Mouse (Mus musculus): ENCODE results near the gene Kras. TPM values are rescaled to one million over a fixed set of nuclear protein-coding genes. Genes with fewer than 3 reads are reported as not detected.

Gene Kras
- total RNA-seq, 4 experiments from 2014 or later, result 66.0 to 82.4 (median 74.5) TPM

DNA sequence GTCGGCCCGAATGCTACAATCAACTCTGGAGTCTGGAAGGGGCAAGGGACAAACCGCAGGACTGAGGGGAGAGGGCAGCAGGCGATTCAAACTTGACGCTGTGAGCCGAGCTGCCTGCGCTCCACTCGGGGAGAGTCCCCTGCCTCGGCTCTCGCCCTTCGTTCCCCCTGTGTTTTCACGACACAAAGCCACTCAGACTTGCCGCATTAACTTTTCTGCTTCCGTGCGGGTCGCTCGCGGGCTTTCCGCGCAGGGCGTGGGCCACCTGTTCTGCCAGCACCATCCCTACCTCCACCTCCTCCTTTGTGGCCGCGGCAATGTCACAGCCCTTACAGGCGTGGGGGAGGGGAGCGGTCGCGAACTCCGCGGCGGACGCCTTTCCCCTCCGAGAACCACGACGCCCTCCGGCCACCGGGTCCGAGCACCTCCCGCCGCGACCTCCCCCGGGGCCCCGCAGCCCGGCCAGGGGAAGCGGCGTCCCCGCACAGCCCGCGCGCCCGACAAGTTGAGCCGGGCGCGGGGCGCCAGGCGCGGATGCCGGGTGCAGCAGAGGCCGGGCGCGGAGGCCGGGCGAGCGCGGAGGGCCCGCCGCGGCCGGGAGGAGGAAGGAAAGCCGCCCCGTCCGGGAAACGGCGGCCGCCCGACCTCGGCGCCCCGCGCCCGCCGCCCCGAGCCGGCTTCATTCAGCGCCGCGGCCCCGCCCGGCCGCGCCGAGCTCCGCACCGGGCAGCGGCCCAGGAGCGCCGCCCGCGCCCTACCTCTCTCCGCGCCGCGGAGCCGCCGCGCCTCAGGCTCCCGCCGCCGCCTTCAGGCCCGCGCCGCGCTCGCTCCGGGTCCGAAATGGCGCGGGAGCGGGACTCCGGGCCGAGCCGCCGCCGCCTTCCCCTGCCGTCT lies 501 bp downstream of the Kras start:
- DNase-seq (ENCODE audit: low spot score in 2 of 2), result peak; percentile 24 to 29

DNA sequence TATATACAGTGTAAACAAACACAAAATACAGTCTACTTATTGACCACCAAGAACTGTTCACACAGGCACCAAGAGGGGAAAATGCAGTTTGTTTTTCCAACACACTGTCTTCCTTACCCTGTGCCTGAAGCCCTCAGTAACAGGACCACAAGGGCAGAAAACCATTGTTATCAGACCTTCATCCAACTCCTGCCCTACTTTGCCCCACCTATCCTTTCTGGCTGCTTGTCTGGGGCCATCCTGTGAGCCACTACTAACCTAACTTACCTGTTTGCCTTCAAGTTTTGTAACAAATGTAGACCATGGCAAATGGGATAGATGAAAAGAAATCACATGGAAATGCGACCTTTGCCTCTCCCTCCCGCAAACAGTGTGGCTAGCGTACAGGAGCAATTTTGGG lies 2.2 kb downstream of the Kras start:
- DNase-seq (ENCODE audit: low spot score in 2 of 2), result no peak

DNA sequence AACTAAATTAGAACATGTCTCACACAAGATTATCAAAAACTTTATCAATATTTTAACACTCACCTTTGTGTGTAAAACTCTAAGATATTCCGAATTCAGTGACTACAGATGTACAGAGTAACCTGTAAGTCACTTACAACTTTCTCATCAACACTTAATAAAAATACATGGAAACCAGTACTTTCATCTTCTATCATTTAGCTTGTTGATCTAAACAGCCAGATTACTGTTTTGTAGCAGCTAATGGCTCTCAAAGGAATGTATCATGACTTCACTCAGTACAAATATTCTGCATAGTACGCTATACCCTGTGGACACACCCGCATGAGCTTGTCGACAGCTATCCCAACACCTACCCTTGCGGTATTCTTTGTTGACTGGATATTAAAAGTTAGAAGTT lies 3.2 kb downstream of the Kras start:
- DNase-seq (ENCODE audit: low spot score in 2 of 2), result no peak

DNA sequence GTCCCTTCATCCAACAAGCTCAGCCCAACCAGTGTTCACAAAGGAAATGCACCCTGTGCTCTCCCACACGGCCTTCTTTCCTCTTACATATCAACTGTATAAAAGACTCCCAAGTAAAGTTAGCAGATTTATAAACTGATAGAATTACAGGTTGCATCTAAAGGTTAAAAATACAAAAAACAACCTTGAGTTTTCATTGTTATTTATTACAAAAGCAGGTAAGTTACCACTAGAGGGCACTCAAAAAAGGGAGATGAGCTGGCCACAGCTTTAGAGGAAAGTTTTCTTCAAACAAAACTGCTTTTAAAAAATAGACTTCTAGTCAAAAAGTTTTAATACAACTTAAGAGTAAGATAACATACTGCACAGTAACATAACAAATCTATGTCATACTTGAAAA lies 7.5 kb downstream of the Kras start:
- DNase-seq (ENCODE audit: low spot score in 2 of 2), result no peak

DNA sequence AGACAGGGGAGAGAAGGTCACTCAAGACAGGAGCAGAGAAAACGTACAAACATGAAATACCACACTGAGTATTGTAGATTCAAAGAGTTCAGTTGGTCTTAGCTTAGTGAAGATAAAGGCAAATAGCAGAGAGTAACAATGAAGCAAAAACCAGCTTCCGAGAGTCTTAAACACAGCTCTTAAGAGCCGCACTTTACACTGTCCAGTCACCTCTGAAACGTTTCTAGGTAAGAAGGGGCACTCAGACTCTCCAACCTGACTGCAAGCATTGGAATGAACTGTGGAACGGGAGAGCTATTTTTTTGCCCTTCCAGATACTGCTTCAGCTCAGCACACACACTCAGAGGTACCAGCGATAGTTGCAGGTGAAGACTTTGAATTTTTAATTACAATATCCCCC lies 9.8 kb downstream of the Kras start:
- DNase-seq (ENCODE audit: low spot score in 2 of 2), result no peak

DNA sequence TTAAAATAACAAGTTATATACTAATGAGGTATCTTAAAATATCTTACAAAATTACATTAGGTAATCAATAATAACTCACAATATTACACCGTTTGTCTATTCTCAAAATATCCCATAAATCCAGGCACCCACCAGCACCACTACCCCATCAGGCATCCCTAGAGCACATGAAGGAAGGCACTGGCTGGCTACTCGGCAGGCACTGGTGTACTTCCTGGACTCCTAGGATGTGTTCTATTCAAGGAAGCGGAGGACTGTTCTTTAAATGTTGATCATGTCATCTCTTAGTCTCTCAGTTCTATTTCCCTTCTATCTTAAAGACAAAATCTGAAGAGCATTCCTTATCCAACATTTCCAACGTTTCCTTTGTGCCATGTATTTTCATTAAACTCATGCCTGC lies 12.9 kb downstream of the Kras start:
- DNase-seq (ENCODE audit: low spot score in 2 of 2), result no peak

DNA sequence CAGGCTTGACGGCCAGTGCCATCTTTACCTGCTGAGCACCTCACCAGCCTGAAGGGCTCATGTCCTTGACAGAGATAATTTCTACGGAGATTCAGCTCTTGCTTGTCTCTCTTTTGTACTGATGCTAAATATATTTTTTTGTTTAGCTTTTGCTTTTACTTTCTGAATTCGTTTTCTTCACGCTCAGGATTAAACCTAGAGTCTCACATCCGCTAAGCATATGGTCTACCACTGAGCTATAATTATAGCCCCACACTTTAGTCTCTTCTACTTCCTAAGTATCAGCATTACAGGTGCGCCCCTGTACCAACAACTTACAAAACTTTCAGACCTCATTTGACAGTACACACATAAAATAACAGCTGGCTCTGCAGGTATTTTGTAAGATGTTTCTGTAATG lies 14.7 kb downstream of the Kras start:
- no peak for DNase-seq (ENCODE audit: low spot score in 2 of 2)

DNA sequence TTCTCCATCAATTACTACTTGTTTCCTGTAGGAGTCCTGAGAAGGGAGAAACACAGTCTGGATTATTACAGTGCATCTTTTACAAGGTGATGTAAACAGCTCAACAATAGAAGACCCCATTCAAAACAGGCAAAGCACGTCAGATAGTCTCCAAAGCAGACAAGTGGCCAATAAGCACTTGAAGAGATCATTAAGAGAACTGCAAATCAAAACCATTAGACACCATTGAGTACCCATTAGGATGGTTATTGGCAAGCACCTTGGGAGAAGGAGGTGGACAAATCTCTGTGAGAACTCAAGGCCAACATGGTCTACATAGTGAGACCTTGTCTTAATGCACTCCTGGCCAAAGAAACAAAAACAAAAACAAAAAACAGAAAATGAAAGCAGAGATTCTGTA lies 15.6 kb downstream of the Kras start:
- DNase-seq (ENCODE audit: low spot score in 2 of 2), result no peak

DNA sequence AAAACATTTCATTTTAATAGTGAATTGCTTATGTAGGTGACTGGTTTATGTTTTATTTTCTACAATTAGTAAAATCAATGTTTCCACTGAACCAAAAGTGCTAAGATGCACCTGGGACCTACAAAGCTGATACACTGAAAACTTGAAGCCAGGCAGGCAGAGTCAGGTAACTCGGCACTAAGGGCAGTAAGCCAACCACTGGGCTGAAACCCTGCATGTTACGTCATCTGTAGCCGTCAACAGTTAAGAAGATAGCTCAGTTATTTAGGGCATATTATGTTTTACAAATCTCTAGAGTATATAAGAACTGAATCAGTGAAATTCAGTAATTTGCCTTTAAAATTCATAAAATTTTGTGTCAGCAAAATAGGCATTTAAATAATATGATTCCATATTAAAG lies 23.7 kb downstream of the Kras start:
- no peak for DNase-seq (ENCODE audit: low spot score in 2 of 2)

DNA sequence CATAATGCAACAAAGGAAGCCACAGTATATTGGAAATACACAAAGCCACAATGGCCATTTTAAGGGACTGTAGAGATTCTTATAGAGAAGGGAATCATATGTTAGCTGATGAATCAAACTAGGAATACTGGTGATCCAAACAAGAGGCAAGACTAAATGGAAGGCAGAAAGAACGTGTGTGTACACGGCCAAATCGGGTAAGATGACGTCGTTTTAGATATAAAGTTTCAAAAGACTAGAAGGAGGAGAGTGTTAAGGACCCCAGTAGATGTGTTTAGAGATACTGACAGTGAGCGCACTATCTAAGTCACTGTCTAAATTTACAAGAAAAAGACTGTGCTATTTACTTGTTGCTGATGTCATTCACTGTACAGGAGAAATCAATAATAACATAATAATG lies 25.8 kb downstream of the Kras start:
- DNase-seq (ENCODE audit: low spot score in 2 of 2), result no peak

DNA sequence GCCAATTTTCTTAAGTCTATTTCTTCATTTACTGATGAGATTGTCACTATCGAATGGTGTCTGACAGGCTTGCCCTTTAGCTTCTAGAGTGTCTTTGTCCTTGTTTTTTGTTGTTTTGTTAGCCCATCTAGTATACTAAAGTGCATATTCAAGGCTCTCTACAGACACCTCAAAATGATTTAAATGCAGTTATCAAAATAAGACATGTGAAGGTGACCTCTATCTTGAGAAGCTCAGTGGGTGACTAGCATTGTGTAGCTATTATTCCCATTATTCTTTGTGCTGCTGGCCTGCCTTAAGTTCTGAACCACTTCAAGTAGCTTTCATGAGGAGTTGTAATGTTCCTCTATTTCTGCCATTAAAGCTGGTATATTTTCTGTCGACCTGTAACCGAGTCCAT lies 34.2 kb downstream of the Kras start:
- DNase-seq (ENCODE audit: low spot score in 2 of 2), result no peak

DNA sequence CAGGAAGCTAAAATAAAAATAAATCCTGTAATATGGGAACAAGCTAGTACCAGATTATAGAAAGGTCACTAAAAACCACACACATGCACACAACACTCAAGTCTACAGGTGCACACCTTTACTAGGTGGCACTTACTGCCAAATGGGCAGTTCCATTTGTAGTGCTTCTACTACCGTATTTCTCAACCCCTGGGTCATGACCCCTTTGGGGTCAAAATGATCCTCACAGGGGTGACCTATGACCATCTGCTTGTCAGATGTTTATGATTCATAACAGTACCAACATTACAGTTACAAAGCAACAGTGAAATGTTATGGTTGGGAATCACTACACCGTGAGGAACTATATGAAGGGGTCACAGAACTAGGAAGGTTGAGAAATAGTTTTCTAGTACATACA lies 36.1 kb downstream of the Kras start:
- DNase-seq (ENCODE audit: low spot score in 2 of 2), result no peak

DNA sequence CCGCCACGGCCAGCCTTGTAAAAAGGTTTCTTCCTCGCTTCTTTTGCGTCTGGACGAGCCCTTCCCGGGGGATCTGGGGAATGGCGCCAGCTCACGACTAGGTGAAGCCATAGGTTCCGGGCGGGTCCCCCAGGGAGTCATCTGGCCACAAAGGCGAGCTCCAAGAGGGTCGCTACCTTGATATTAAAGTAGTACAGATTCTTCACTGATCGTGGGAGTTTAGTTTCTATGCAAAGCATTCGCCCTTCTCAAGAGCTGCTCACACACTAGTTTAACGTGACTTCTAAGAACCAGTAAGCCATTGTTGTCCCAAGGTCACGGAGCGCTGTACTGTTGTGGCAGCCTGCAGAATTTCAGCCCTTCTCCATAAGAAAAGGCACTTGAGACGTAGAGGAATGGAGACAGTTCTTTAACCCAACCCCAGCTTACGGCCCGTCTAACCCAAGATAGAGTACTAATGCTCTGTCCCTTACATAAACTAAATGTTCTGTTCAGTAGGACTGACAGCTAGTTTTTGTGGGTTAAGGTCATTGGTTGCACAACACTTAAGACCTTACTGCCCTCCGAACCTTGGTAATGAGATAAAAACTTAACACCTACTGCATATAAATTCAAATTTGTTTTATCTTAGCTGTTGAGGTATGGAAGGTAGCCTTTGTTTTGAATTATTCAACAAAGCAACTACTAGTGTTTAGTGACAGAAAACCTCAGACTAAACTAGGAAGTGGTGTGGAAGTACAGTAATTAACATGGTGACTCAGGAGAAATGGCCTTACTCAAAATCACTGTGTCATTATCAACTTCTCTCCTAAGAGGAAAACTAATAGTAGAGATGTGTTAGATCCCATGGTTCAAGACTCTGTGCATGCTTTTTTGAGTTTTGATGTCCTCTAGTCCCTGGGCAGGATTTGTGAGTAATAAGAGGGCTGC lies 38.4 kb downstream of the Kras start:
- DNase-seq (ENCODE audit: low spot score in 2 of 2), result no peak

DNA sequence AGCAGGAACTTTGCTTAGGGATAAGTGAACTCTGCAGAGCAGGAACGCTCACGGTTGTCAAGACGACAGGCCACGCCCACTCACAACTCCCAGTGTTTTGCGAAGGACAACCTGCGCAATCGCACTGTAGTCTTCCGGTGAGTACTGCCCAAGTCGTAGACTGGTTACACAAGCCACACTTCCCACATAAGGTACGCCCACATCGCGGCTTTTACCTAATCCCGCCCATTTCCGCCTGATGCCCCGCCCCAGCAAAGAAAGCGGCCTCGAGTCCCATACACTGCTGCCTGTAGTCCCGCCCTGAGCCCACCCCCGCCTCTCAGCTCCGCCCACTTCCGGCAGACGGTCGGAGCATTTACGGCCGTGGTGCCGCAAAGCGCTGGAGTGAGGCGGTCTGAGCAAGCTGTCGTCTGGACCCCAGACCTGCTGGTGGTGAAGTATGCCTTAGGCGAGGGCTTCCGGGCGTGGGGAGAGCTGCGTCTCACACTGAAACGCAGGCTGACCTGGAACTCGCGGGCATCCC lies 39.2 kb downstream of the Kras start, which contains the start of the genes Casc1 and Etfrf1:
Gene Casc1 (minus strand): TSS at position 190 of the 523 bp plus-strand sequence.
Gene Etfrf1 (plus strand): TSS at position 319 of the 523 bp plus-strand sequence.
- peak; percentile 98 to 100 for DNase-seq (ENCODE audit: low spot score in 2 of 2)

DNA sequence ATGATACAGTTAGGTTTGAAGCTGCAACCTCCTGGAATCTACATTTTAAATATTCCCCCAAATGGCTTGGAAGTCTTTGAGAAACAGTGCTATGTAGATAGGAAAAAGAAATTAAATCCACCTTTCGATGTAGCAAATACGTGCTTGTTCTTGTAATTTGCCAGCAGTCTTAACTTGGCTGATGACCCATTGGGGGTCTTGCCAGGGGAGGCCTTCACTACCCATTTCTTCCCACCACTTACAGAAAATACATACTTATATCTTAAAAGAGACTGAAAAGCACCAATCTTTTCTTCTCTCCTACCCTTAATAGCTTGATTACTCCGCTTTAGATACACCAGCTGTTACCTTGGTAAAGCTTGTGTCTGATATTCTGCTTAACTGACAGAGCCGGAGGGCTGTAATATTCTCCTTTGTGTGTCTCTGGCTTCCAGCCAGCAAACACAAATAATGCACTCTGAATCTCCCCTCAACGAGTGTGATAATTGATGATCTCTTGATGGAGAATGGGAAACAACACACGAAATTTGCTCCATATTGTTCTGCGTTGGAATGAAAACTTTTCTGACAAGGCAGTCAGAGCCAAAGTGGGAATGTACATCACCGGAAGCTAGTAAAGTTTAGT lies 39.9 kb downstream of the Kras start:
- no peak for DNase-seq (ENCODE audit: low spot score in 2 of 2)

DNA sequence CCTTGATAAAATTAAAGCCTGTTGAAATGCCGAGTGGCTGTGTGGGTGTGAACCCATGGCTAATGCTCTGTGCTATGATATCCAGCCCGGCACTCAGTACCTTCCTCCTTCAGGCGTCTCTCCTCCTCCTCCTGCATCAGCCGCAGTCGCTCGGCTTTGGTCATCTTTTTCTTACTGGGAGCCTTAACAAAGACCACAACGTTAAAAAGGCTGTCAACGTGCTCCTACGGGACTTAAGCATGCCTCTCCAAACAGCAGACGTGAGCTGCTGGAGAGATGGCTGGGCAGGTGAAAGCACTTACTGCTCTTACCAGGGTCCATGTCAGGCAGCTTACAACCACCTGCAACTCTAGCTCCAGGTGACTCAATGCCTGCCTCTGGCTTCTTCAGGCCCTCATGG lies 44.9 kb downstream of the Kras start:
- DNase-seq (ENCODE audit: low spot score in 2 of 2), result no peak

DNA sequence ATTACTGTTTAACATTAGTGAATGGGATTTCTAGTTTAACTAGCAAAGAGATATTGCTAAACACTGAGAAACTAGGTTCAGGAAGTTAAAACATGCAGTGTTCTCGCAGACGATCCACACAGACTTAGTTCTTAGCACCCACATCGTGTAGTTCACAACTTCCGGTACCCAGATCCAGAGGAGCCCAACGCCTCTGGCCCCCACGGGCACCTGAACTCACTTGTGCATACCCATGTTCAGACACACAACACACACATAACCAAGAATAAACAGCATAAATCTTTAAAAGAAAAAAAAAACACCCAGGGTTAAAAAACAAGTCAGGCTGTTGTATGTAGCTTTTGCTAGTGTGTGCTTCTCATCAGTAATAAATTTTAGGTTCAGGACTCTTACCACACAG lies 45.6 kb downstream of the Kras start:
- no peak for DNase-seq (ENCODE audit: low spot score in 2 of 2)

DNA sequence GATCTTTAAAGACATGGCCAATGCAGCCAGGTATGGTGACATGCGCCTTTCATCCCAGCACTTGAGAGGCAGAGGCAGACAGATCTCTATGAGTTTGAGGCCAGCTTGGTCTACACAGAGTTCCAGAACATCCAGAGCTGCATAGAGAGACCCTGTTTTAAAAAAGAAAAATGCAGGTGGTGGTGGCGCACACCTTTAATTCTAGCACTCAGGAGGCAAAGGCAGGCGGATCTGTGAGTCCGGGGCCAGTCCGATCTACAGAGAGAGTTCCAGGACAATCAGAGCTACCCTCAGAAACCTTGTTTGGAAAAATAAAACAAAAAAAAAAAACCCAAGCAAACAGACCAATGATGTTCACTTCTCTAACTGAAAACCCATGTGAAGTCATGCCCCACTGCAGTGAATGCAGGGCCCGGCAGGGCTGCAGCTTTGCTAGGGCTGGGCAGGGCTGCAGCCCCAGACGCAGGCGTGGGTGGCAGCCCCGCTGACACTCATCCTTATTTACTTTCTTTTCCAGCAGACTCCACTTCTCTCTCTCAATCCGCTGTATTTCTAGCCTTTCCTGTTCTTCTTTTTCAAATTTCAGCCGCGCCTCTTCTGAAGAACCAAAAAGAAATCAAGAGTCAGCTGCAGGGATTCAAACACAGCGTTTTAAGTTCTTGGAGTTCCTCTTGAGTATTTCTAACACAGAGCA lies 47.5 kb downstream of the Kras start:
- no peak for DNase-seq (ENCODE audit: low spot score in 2 of 2)

DNA sequence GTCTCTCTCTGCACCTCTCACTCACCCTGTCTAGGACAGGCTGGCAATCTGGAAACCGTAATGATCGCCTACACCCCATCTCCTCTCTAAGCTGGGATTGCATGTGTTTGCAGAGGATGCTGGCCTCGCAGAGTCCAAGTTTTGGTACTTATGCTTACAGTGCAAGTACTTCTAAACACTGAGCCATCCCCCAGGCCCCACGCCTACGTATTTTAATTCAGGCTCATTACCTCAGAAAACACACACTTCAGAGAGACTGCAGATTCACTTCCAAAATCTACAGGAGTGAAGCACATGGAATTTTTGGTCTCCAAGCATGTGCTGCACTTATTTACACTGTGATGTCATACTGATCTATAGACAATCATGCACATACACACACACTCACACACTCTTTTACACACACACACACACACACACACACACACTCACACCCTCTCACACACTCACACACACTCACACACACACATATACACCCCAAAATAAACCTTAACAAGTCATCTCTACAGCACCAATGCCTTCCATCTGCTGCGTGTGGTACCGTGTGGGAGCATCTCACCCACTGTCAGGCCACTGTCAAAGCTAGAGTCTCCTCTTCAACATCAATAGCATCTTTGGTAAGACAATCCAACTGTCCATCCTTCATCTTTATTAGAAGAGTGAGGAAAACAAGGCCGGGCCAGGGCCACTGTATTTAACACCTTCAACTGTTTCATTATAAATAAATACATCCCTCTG lies 51.9 kb downstream of the Kras start:
- no peak for DNase-seq (ENCODE audit: low spot score in 2 of 2)

DNA sequence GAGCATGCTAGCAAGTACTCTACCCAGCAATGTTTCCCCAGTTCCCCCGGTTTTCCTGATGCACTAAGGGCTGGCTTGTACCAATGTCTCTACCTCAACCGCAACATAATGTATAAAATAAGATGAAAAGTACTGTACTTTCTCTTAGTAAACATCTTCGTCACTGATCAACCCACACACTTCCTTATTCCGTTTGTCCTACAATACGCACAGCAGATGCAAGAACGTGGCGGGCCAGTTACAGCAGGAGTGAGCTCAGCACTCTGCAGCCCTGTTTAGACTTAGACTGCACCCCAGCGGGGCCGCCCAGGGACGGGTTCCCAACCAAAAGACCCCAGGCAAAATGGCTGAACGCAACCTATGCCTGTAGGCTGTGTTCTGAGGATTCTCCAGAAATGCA lies 56.6 kb downstream of the Kras start:
- DNase-seq (ENCODE audit: low spot score in 2 of 2), result no peak

Data from layer of hippocampus, adult 8-10 months (tissue).